Comparison of ENCODE assay signal across 9 mouse cellular contexts in the genomic region with DNA sequence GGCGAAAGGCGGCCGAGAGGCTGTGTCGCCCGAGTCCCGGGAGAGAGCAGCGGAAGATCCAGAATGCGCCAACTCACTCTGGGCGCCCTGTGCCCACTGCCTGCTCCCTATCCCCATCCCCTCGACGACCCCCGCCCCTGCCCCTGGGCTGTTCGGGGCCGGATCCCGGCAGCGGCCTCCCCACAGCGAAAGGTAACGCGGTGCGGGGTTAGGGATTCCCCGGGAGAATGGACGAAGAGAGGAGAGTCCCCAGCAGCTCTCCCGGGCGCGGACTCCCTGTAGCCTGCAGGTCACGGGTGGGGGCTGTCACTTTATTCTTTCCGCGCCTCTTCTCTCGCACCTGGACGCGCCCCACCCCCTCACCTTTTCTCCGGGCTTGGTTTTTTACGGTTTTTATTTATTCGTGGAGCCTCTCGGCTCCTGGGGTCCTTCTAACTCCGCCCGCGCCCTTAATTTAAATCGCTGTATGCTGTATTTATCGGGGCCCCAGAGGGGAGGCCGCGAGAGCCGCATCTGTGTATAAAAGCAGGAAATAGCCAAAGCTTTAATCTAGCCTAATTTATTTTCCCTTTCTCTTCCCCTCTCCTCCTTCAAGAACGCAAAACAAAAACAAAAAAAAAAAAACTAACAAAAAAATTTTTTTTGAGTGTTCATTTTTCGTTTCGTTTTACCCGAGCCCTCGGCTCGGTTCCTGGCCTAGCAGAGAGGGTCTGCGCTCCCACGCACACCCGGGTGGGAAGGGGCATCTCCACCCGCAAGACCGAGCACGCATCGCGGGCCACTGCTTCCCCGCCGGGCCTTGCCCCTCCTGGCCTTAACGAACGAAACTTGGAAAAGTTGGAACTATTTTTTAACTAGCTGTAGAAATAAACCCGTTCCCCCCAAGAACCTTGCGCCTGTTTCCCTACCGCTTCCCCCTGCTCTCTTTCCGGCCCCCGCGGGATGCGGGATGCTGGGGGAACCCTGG. TPM values are rescaled to one million over a fixed set of nuclear protein-coding genes. Genes with fewer than 3 reads are reported as not detected.
DNase-seq lines count a peak whose midpoint lies in the region; ATAC-seq and TF ChIP-seq lines count a peak whose summit lies in the region.
"Had no signal": no experiment of that assay in that cellular context is flagged by ENCODE, and none has a peak within 500 bp of the region (broad histone marks: within the 10 kb centered on the region; RNA-seq: fewer than 3 reads in every experiment).

No protein-coding gene starts in this region.

- no peak overlapping the region for H3K27ac ChIP-seq in lung, embryonic 14.5 days (ENCODE audit: low read depth)
- H3K27ac ChIP-seq in forebrain, embryonic 12.5 days: no peak overlapping the region
- no peak overlapping the region for H3K27ac ChIP-seq in limb, embryonic 10.5 days
- no peak overlapping the region for H3K27ac ChIP-seq in stomach, embryonic 14.5 days (ENCODE audit: low read length)

- no peaks in the 10 kb centered on the region; the same call in 1 of the 2 replicates for H3K4me1 ChIP-seq in lung, embryonic 14.5 days (ENCODE audit: insufficient read depth)
- H3K4me1 ChIP-seq in forebrain, embryonic 12.5 days: peaks cover 65% of the 10 kb centered on the region
- peaks cover 37% of the 10 kb centered on the region for H3K4me1 ChIP-seq in limb, embryonic 10.5 days
- H3K4me1 ChIP-seq in stomach, embryonic 14.5 days (ENCODE audit: control insufficient read depth, insufficient read depth, low read length): peaks cover 13% of the 10 kb centered on the region; the same call in 1 of the 2 replicates

- no peak for ATAC-seq in lung, embryonic 14.5 days (ENCODE audit: insufficient read depth)
- ATAC-seq in forebrain, embryonic 12.5 days (ENCODE audit: low FRiP score): no peak
- no peak for ATAC-seq in stomach, embryonic 14.5 days (ENCODE audit: insufficient number of reproducible peaks, insufficient read depth, low FRiP score, low read depth)
- ATAC-seq in frontal cortex, adult (ENCODE audit: low TSS enrichment): no peak

- H3K27me3 ChIP-seq in lung, embryonic 14.5 days (ENCODE audit: insufficient read depth, low read length): peaks cover 91% of the 10 kb centered on the region
- H3K27me3 ChIP-seq in forebrain, embryonic 12.5 days: peaks cover 92% of the 10 kb centered on the region
- H3K27me3 ChIP-seq in limb, embryonic 10.5 days (ENCODE audit: low read depth, poor library complexity, severe bottlenecking): peaks cover 100% of the 10 kb centered on the region
- H3K27me3 ChIP-seq in stomach, embryonic 14.5 days (ENCODE audit: control insufficient read depth, insufficient read depth, low read length): peaks cover 59% of the 10 kb centered on the region

- DNase-seq in lung, embryonic 14.5 days: peak; percentile 28
- no peak for DNase-seq in lung, postnatal 14 days
- DNase-seq in limb, embryonic 10.5 days (ENCODE audit: low spot score): peak; percentile 72
- no peak for DNase-seq in frontal cortex, adult 2 months (ENCODE audit: extremely low spot score in 1 of 2, low spot score in 1 of 2)
- DNase-seq in left cerebral cortex, adult 8-10 months (ENCODE audit: low spot score in 2 of 2): no peak

- TF ChIP-seq CTCF in lung, embryonic 14.5 days (IDR thresholded peaks at IDR 0.05; ENCODE audit: low read depth): no peak

- no peaks in the 10 kb centered on the region for H3K9me3 ChIP-seq in lung, embryonic 14.5 days (ENCODE audit: low read depth, low read length)
- H3K9me3 ChIP-seq in forebrain, embryonic 12.5 days: no peaks in the 10 kb centered on the region
- H3K9me3 ChIP-seq in limb, embryonic 10.5 days (replicated peaks): no peaks in the 10 kb centered on the region
- no peaks in the 10 kb centered on the region for H3K9me3 ChIP-seq in stomach, embryonic 14.5 days (ENCODE audit: control insufficient read depth, low read depth, low read length)

- 2% methylated on average over 68 of the region's 68 CpGs for WGBS in lung, embryonic 14.5 days
- WGBS in forebrain, embryonic 12.5 days: under 1% methylated on average over 68 of the region's 68 CpGs
- WGBS in limb, embryonic 10.5 days: under 1% methylated on average over 68 of the region's 68 CpGs
- WGBS in stomach, embryonic 14.5 days: 2% methylated on average over 68 of the region's 68 CpGs

- no peak overlapping the region for H3K9ac ChIP-seq in lung, embryonic 14.5 days
- peak overlapping the region; percentile 68 for H3K9ac ChIP-seq in forebrain, embryonic 12.5 days
- H3K9ac ChIP-seq in stomach, embryonic 14.5 days (replicated peaks; ENCODE audit: low read depth, low read length): no peak overlapping the region

- no peaks in the 10 kb centered on the region for H3K36me3 ChIP-seq in lung, embryonic 14.5 days (ENCODE audit: insufficient read depth)
- H3K36me3 ChIP-seq in forebrain, embryonic 12.5 days (replicated peaks): no peaks in the 10 kb centered on the region
- no peaks in the 10 kb centered on the region for H3K36me3 ChIP-seq in limb, embryonic 10.5 days
- no peaks in the 10 kb centered on the region for H3K36me3 ChIP-seq in stomach, embryonic 14.5 days (ENCODE audit: control insufficient read depth, insufficient read depth, low read length)

- peak overlapping the region; percentile 53 for H3K4me2 ChIP-seq in lung, embryonic 14.5 days
- H3K4me2 ChIP-seq in forebrain, embryonic 12.5 days: peak overlapping the region; percentile 89
- H3K4me2 ChIP-seq in stomach, embryonic 14.5 days (replicated peaks; ENCODE audit: low read depth, low read length): peak overlapping the region; percentile 10; the same call in 1 of the 2 replicates

- H3K4me3 ChIP-seq in lung, embryonic 14.5 days (ENCODE audit: low read depth, low read length): peak overlapping the region; percentile 56
- H3K4me3 ChIP-seq in forebrain, embryonic 12.5 days (replicated peaks): peak overlapping the region; percentile 66
- H3K4me3 ChIP-seq in limb, embryonic 10.5 days: peak overlapping the region; percentile 31
- H3K4me3 ChIP-seq in stomach, embryonic 14.5 days (ENCODE audit: low read depth, low read length): 0 out of 2 replicates have a peak overlapping the region, but pooled peaks have one; percentile 9

RNA-seq across cellular contexts. Expression of a gene that starts 2.9 kb away (rescaled TPM):
- polyA plus RNA-seq in lung, embryonic 14.5 days (2014; fragmentation: Nextera tagmentation; extraction: Ambion mirVana): 0.11 and 0.41 TPM in 2 replicates
- 16.0 and 21.6 TPM in 2 replicates for polyA plus RNA-seq in forebrain, embryonic 12.5 days (2016; fragmentation: Nextera tagmentation; extraction: Ambion mirVana)
- polyA plus RNA-seq in limb, embryonic 10.5 days (2016; fragmentation: Nextera tagmentation; extraction: Ambion mirVana): 0.04 and 0.13 TPM in 2 replicates
- 0.10 and 0.42 TPM in 2 replicates for polyA plus RNA-seq in stomach, embryonic 14.5 days (2014; fragmentation: Nextera tagmentation; extraction: Ambion mirVana)
- 6.9 and 11.6 TPM in 2 replicates for polyA plus RNA-seq in frontal cortex, adult 2 months (2012; rRNA removed)
- total RNA-seq in left cerebral cortex, adult 8-10 months (2022): 10 to 100 TPM; 15.9 to 20.5 (median 18.3) TPM

RNA-seq across cellular contexts. Expression of a gene that starts 33.9 kb away (rescaled TPM):
- polyA plus RNA-seq in lung, embryonic 14.5 days (2014; fragmentation: Nextera tagmentation; extraction: Ambion mirVana): 59.0 and 59.5 TPM in 2 replicates
- polyA plus RNA-seq in forebrain, embryonic 12.5 days (2016; fragmentation: Nextera tagmentation; extraction: Ambion mirVana): 63.8 and 64.0 TPM in 2 replicates
- 73.9 and 77.2 TPM in 2 replicates for polyA plus RNA-seq in limb, embryonic 10.5 days (2016; fragmentation: Nextera tagmentation; extraction: Ambion mirVana)
- 73.9 and 74.2 TPM in 2 replicates for polyA plus RNA-seq in stomach, embryonic 14.5 days (2014; fragmentation: Nextera tagmentation; extraction: Ambion mirVana)
- polyA plus RNA-seq in frontal cortex, adult 2 months (2012; rRNA removed): 19.0 and 20.7 TPM in 2 replicates
- total RNA-seq in left cerebral cortex, adult 8-10 months (2022): 10 to 100 TPM; 13.2 to 16.9 (median 16.3) TPM

RNA-seq across cellular contexts. Expression of a gene that starts 41.0 kb away (rescaled TPM):
- polyA plus RNA-seq in lung, embryonic 14.5 days (2014; fragmentation: Nextera tagmentation; extraction: Ambion mirVana): 12.8 and 13.1 TPM in 2 replicates
- 2.2 TPM in 2 replicates for polyA plus RNA-seq in forebrain, embryonic 12.5 days (2016; fragmentation: Nextera tagmentation; extraction: Ambion mirVana)
- 7.7 and 10.1 TPM in 2 replicates for polyA plus RNA-seq in limb, embryonic 10.5 days (2016; fragmentation: Nextera tagmentation; extraction: Ambion mirVana)
- 19.5 and 20.4 TPM in 2 replicates for polyA plus RNA-seq in stomach, embryonic 14.5 days (2014; fragmentation: Nextera tagmentation; extraction: Ambion mirVana)
- 2.0 and 2.2 TPM in 2 replicates for polyA plus RNA-seq in frontal cortex, adult 2 months (2012; rRNA removed)
- 1 to 10 TPM; 1.4 to 3.1 (median 1.7) TPM for total RNA-seq in left cerebral cortex, adult 8-10 months (2022)

RNA-seq across cellular contexts. Expression of a gene that starts 48.9 kb away (rescaled TPM):
- polyA plus RNA-seq in lung, embryonic 14.5 days (2014; fragmentation: Nextera tagmentation; extraction: Ambion mirVana): not detected in 2 replicates
- 0.47 and 0.74 TPM in 2 replicates for polyA plus RNA-seq in forebrain, embryonic 12.5 days (2016; fragmentation: Nextera tagmentation; extraction: Ambion mirVana)
- not detected in 2 replicates for polyA plus RNA-seq in limb, embryonic 10.5 days (2016; fragmentation: Nextera tagmentation; extraction: Ambion mirVana)
- 0.29 TPM in 1 of 2 replicates, not detected in the other for polyA plus RNA-seq in stomach, embryonic 14.5 days (2014; fragmentation: Nextera tagmentation; extraction: Ambion mirVana)
- 0.14 and 0.21 TPM in 2 replicates for polyA plus RNA-seq in frontal cortex, adult 2 months (2012; rRNA removed)
- under 1 TPM in 3 of 4 experiments, not detected in 1; 0.53 to 0.74 (median 0.57) TPM for total RNA-seq in left cerebral cortex, adult 8-10 months (2022)
- total RNA-seq: heart, postnatal 14 days had no signal

RNA-seq across cellular contexts. Expression of a gene that starts 55.0 kb away (rescaled TPM):
- polyA plus RNA-seq in lung, embryonic 14.5 days (2014; fragmentation: Nextera tagmentation; extraction: Ambion mirVana): 164 and 166 TPM in 2 replicates
- 203 and 204 TPM in 2 replicates for polyA plus RNA-seq in forebrain, embryonic 12.5 days (2016; fragmentation: Nextera tagmentation; extraction: Ambion mirVana)
- 270 and 284 TPM in 2 replicates for polyA plus RNA-seq in limb, embryonic 10.5 days (2016; fragmentation: Nextera tagmentation; extraction: Ambion mirVana)
- polyA plus RNA-seq in stomach, embryonic 14.5 days (2014; fragmentation: Nextera tagmentation; extraction: Ambion mirVana): 145 and 150 TPM in 2 replicates
- 35.5 and 40.4 TPM in 2 replicates for polyA plus RNA-seq in frontal cortex, adult 2 months (2012; rRNA removed)
- 10 to 100 TPM; 32.4 to 39.9 (median 35.4) TPM for total RNA-seq in left cerebral cortex, adult 8-10 months (2022)

Comparison
In these comparisons a context has a peak if more than half of its experiments do, and no peak if none do; other contexts are left out.
1. DNase-seq: peak in lung, embryonic 14.5 days (single experiment) and limb, embryonic 10.5 days (single experiment); none in lung, postnatal 14 days (single experiment), frontal cortex, adult 2 months (0 of 2) and left cerebral cortex, adult 8-10 months (0 of 2).
2. H3K4me2 ChIP-seq: peak in every context shown above with its lines; median percentile 89 in forebrain, embryonic 12.5 days; 53 in lung, embryonic 14.5 days; 10 in stomach, embryonic 14.5 days.
3. H3K4me3 ChIP-seq: peak in every context shown above with its lines; median percentile 66 in forebrain, embryonic 12.5 days; 56 in lung, embryonic 14.5 days; 31 in limb, embryonic 10.5 days; 9 in stomach, embryonic 14.5 days.